Mouse (Mus musculus) cerebellum, adult 18-20 months (tissue): ENCODE results near the gene 1810009A15Rik.

Source experiments
- DNase-seq, 2 experiments: peaks; one replicate each; pipeline ENCODE4 v3.0.0; 2021

Gene 1810009A15Rik

GRCm38 (mm10) chr19:8921741-8922140, 33.1 kb downstream of the 1810009A15Rik start:
- no peak for DNase-seq

GRCm38 (mm10) chr19:8926766-8927165, 38.1 kb downstream of the 1810009A15Rik start:
- no peak for DNase-seq

GRCm38 (mm10) chr19:8927891-8928525, 39.4 kb downstream of the 1810009A15Rik start:
- no peak for DNase-seq

GRCm38 (mm10) chr19:8928689-8929223, 40.1 kb downstream of the 1810009A15Rik start:
- peak in 1 of 2 experiments; percentile 60 for DNase-seq

- peak; percentile 80 to 82 for DNase-seq
Measured at GRCm38 (mm10) chr19:8929224-8930088, 40.8 kb downstream of the 1810009A15Rik start, which contains the start of the genes Rom1 and Eml3. TSS of gene Rom1 (minus strand) at chr19:8929356. TSS of gene Eml3 (plus strand) at chr19:8929552.

GRCm38 (mm10) chr19:8930117-8930516, 41.5 kb downstream of the 1810009A15Rik start:
- DNase-seq = no peak

GRCm38 (mm10) chr19:8930771-8931170, 42.1 kb downstream of the 1810009A15Rik start:
- DNase-seq = no peak

- DNase-seq = no peak
Measured at GRCm38 (mm10) chr19:8936736-8937135, 48.1 kb downstream of the 1810009A15Rik start.
